Mouse (Mus musculus) layer of hippocampus, adult 9-10 months (tissue): ENCODE results near the gene Rhot1.
"Not testable (repeated sequence)": the region's sequence is repeated elsewhere in the genome, so short reads cannot be mapped to it uniquely, and the experiment has no call there.

Experiments used
- DNase-seq: peaks from one replicate; pipeline ENCODE4 v3.0.0; 2022; ENCODE audit warnings: low spot score

Gene Rhot1

DNA sequence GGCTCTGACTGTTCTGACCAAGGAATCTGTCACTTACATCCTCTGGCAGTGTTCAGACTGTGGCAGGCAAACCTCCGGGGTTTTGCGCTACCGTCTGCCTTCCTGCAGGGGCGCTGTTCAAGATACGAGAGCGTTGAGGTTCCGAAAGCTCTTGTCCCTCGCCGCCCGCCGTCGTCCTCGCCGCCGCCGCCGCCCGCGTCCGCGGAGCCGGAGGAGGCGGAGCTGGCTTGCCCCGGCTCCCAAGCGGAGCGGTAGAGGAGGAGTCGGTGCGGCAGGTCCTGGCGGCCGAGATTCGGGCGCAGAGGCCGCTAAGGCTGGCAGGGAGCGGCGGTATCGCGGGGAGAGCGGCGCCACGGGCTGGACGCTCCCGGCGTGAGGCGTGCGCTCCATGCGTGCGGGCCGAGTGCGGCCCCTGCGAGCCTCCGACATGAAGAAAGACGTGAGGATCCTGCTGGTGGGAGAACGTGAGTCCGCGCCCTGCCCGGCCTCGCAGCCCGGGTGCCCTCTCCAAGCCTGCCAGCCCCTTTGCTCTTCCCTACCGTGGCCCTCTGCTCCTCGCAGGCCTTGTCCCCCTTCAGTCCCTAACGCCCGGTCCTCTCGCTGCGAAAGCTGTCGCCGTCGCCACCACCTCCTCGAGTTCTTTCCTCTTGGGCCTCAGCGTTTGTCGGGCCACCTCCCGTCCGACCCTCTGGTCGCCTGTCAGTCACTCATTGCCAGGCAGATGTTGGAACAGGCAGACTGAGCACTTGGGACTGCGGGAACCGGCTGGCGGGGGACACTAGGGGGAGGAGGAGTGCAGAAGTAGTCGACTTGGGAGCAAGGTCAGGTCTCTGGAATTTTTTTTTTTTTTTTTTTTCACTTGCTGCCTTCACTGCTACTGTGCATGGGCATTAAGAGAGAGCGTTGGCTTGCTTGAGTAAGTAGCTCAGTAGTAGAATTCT lies at the start of gene Rhot1:
TSS of gene Rhot1 (plus strand) at position 160 of the 941 bp plus-strand sequence.
- DNase-seq: peak; percentile 94

DNA sequence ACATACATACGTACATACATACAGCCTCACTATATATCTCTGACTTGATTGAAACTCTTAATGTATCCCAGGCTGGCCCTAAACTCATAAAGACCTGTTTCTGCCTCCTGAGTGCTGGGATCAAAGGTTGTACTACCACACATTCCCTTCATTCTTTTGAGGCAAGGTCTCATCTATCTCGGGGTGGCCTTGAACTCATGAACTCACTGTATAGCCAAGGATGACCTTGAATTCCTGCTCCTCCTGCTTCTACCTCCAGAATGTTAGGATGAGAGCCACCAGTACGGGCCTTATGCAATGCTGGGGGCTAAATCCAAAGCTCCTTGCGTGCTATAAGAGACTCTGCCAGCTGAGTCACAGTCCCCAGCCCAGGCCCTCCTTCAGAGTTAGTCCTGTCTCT lies 47.8 kb upstream of the Rhot1 start:
- no peak for DNase-seq

DNA sequence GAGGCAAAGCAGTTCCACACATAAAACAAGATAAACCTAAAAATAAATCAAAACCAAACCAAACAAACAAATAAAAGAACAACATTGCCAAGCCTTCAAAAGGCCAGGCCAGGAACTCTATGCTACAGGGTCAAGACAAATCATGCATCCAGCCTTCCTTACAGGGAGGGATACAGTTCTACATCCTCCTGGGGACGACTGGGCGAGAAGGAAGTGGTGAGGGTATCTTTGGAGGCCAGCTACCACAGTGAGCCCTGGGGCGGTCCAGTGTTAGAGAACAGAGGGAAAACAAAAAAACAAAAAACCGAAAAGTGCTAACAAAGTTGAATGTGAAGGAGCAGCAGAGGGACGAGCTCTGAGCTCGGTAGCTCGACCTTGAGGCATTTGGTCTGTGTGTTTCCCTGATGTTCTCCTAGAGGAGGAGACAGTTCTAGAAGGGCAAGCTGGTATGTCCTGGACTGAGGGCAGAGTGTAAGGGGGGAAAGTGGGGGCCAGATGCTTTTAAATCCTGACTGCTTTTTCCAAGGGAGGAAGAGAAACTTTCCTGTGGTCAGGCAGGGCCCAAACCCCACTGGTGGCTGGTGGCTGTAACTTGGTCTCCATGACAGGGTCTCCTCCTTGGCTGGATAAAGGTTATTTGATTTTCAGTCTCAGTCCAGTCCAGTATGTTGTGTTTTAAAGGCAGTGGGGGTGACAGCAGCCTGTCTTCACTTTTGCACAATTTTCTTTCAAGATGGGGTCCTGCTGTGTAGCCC lies 45.3 kb upstream of the Rhot1 start:
- no peak for DNase-seq

DNA sequence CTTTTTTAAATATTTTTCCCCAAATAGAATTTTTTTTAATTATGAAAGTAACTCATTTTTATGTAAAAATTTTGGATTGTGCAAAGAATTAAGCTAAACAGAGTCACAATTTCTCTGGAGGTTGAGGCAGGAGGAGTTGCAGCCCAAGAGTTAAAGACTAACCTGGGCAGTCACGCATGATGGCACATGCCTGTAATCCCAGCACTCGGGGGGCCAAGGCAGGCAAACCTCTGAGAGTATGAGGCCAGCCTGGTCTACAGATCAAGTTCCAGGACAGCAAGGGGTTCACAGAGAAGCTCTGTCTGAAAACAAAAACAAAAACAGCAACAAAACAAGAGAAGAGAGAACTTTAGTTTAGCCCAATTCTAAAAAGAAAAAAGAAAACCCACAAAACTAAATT lies 44.6 kb upstream of the Rhot1 start:
- DNase-seq: no peak

DNA sequence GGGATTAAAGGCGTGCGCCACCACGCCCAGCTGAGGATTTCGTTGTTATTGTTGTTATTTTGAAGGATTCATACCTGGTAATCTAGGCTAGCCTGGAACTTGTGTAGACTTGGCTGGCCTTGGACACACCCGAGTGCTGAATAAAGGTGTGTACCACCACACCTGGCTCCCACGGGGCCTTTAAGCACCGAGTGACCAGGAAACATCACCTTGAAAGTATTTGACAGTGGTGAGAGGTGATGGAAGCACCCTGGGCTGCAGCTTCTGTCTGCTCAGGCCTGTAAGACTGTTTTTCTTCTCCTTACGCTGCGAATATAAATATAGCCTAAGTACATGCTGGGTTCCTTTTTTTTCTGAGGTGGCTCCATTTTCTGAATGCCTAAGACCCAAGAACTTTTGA lies 40.7 kb upstream of the Rhot1 start:
- DNase-seq: no peak

DNA sequence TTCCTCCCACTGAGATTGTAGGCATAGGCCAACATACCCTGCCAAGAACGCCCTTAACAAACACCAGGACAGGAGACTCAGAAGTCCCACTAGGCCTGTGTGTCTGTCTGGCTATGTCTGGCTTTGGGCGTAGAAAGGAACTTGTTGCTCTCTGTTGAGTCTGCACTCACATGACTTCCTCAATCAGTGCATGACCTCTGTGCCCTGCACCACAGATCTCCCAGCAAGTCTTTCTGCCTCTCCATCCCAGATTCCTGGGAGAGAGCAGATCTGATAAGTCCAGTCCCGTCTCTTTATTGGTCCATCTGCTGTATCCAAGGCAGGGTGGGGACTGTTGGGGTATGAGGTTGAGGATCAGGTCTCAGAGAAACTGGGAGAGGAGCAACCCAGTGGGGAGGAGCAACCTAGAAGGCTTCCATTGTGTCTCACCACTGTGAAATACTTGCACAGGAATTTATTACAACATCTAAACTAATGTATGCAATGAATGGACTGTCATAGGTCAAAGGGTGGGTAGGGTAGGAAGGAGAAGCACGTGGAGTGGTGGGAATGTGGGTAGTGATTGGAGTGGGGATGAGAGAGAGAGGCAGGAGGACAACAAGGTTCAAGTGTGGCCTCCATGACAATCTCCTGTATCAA lies 40.1 kb upstream of the Rhot1 start:
- no peak for DNase-seq

DNA sequence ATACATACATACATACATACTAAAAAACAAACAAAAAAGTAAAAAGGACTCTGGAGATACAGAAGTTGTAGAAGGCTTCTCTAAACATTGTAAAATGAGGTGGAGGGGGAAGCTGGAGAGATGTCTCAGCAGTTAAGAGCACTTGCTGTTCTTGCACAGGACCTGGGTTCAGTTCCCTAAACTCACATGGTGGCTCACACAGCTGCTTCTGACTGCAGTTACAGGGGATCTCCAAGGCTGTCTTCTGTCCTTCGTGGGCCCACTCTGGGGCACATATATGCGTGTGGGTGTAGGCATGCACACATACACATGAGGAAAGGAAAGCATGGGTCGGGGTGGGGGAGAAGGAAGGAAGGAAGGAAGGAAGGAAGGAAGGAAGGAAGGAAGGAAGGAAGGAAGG lies 39.2 kb upstream of the Rhot1 start:
- no peak for DNase-seq

DNA sequence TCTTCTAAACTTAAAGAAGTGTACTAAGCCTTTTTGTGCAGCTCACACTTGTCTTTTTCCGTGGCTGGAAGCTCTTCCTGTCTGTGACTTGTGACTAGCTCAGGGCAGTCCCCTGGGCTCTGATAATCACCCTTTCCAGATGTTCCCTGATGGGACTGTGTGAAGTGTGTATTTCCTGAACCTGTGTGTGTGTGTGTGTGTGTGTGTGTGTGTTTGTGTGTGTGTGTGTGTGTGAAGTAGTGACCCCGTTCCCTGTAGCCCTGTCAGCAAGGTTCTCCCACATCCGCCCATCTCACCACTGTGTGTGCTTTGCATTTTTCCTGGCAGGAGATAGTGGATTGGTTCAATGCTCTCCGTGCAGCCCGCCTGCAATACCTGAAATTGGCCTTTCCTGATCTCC lies 38.5 kb upstream of the Rhot1 start:
- DNase-seq: no peak

DNA sequence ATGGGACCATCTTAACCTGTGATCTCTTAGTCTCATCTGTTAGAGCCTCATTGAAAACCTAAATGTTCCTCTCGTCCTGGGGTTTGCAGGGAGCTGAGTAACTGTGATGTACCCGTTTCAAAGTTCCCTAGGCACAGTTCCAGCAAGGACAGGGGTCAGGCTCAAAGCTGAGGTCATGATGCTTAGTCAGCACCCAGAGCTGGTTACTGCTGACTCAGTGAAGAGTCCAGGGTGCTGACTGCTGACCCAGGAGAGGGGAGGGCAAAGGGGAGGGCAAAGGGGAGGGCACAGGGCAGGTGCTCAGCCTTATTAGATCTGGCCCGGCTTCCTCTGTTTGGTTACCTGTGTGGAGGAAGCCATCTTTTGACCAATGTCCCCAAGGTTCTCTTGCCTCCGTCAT lies 36.9 kb upstream of the Rhot1 start:
- no peak for DNase-seq

DNA sequence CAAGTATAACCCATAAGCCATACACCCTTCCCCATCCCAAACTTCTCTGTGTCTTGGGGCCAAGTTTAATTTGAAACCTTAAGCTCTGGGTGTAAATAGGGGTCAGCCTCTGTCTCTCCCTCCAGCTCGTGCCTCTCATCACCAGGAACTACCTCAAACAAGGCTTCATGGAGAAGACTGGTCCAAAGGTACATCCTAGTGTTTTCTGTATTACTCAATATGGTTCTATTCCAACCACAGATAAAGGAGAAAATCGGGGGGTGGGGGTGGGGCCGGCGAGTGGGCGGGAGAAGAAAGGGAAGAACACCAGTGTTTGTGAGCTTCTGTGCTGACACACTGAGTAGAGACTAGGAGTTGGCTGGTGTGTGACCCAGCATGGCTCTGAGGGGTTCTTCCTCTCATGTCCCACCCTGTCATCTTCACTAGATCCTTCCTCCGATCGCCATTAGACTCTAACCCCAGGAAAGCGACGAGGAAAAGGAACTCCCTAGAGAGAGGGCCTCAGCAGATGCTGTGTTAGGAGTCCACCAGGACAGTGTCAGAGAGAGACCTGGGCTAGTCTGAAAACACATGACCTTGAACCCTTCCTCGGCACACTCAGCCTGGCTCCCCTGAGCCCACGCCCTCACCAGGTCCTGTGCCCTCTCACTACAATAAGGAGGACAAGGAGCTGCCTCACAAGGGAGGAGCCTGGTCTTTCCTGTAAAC lies 34.7 kb upstream of the Rhot1 start:
- no peak for DNase-seq

DNA sequence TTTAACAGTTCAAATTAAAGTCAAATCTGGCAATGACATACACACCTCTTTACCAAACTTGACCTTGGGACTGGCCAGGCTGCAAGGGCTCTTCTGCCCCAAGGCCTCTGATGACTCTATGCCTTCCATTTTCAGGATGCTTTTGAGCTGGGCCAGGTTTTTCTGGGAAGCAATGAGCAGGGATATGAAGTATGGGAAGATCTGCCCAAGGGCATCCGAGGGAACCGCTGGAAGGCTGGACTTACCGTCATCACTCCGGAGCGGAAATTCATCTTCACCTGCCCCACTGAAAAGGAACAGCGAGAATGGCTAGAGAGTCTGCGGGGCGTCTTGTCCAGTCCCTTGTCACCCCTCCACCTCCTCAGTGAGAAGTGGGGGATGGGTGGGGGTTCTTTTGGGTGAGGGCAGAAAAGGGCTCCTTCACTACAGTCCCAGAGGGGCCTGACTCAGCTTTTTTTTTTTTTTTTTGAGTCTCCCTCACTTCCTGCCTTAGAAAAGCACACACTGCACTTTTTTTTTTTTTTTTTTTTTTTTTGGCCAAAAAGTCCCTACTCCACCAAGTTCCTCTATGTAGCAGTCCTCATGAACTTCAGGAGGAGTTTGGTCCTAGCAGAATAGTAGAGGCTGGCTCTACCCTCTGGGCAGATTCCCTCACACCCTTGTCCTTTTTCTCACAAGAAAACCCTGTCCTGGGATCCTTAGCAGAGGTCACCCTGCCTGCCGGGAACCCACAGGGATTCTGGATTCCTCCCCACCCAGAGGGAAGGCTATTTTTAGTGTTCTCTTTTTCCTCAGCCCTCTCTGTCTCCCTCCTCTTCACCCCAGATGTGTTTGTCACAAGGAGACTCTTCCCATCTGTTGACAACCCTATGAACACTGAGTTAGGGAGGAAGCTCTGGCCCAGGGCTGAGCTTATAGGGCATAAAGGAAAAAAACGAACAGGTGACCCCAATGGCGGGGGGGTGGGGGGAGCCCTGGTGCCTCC lies 31.6 kb upstream of the Rhot1 start:
- no peak for DNase-seq

DNA sequence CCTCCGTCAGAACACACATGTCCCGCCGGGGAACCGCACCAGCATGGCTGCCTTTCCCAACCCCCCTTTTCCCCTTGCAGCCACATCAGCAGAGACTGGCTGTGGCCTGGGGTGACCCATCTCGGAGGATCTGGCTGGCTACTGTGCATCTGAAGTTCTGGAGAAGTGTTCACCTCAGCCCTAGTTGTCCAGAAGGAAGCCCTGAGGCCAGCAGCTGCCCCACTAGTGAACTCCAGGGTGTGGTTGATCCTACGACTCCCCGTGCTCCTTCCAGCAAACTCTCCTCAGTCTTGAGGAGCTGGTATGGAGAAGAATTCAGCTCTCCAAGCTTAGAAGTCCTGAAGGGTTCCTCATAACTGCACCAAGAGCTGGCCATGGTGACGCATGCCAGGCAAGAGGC lies 30.5 kb upstream of the Rhot1 start:
- no peak for DNase-seq

DNA sequence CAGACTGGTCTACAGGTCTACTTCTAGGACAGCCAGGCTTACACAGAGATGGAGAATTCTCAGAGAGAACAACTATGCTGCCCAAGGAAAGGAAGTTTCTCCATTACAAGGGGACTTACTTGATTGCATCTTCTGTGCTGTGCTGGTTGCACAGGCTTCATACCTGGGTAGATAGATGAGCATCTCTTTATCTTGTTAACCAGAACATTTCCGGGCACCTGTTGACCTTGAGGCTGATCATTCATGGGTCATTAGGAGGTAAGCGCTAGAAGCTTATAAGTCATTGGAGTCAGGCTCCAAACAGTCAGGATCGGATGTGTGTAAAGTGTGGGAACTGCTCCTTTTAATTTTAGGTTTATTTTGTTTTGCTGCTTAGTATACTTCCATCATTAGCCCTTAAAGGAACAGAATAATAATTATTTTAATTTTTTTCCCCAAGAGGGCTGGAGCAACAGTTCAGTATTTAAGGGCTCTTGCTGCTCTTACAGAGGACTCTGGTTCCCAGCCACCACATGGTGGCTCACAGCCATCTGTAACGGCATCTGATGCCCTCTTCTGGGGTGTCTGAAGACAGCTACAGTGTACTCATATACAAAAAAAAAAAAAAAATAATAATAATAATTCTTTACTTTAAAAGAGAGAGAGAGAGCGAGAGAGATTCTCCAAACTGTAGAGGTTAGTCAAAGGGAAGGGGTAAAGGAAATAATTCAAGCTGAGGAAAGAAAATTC lies 27.6 kb upstream of the Rhot1 start:
- DNase-seq: no peak

DNA sequence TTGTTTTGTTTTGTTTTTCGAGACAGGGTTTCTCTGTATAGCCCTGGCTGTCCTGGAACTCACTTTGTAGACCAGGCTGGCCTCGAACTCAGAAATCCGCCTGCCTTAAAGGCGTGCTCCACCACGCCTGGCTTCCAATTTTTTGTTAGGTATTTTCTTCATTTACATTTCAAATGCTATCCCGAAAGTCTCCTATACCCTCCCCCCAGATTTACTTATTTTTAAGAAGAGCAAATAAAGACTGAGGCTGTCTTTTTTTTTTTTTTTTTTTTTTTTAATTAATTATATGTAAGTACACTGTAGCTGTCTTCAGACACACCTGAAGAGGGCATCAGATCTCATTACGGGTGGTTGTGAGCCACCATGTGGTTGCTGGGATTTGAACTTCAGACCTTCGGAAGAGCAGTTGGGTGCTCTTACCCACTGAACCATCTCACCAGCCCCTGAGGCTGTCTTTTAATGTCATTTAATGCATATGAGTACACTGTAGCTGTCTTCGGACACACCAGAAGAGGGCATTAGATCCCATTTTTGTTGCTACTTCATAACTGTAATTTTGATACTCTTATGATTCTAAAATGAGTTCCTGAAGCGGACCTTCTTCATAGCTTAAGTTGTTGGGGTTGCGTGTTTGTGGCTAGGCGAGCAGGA lies 25.6 kb upstream of the Rhot1 start:
- DNase-seq: not testable (repeated sequence)

DNA sequence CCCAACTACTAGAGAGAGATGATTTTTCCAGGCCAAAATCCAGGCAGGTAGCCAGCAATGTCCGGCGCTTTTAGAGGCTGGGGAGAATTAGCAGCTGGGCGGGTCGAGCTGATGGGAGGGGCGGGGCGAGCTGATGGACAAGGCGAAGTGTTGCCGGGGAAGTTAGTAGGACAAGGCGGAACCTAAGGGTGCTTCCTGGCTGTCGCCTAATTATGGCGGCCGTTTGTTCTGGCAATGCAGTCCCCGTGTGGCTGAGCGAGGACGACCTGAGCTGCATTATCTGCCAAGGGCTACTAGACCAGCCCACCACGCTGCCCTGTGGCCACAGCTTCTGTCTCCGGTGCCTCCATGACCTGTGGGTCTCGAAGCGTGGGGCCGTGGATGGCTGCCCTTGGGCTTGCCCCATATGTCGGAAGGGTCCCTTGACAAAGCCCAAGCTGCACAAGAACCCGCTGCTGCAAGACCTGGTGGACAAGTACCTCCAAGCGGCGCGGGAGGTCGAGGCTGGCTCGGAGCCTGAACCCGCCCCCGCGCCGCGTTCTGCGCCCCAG lies 25.0 kb upstream of the Rhot1 start, which contains the start of gene Rnf135:
TSS of gene Rnf135 (plus strand) at position 147 of the 551 bp plus-strand sequence.
- DNase-seq: peak; percentile 56

DNA sequence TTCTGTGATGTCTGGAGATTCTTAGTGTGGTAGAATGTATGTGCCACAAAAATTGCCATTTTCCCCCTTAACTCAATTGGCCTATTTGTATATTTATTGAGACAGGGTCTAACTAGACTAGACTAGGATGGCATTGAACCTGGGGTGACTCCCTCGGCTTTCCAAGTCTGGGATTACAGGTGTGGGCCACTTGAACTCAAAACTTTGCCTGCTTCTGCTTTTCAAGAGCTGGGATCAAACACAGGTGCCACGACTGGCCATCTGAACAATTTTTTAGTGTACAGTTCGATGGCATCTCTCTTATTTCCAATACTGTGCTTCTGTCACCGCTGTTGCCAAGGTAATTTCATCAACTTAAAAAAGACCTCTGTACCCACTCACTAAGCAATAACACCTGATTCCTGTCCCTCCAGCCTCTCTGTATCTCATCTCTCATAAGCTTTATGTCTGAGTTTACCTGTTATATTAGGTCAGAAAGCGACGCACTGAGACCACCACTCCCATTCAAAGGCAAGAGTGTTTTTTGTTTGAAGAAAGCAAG lies 24.2 kb upstream of the Rhot1 start:
- DNase-seq: no peak

DNA sequence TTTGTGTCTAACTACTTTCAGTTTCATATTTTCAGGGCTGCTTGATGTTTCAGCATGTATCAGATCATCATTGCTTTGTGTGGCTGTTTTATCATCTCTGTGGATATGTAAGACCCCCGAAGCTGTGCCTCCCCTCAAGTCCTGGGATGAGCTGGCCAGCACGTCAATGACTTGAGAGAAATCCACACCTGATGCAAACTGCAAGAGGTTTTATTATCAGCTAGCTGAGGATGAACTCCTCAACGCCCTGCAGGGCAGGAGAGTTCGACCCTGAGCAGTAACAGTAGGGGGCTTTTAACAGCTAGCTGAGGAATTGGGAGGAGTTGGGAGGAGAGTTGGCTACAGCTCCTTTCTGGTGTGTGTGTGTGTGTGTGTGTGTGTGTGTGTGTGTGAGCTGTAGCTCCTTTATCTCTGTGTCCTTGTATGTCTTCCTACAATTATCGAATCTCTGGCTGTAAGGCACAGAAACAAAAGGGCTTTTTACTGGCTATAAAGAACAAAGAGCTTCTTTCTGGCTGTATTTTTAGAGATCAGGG lies 23.3 kb upstream of the Rhot1 start:
- not testable (repeated sequence) for DNase-seq

DNA sequence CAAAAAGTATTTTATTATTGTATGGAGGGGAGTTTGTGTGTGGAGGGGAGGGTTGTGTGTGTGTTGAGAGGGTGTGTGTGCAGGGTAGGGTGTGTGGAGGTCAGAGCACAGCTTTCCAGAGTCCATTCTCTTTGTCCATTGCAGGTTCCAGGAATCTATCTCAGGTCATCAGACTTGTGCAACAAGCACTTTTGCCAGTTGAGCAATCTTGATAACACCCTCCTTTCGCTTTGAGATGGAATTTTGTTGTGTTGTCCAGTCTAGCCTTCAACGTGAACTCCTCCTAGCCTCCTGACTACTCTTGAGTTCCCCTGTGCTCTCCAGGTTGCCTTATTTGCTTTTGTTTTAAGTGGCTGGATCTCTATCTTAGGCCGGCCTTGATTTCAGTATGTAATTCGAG lies 18.5 kb upstream of the Rhot1 start:
- DNase-seq: no peak

DNA sequence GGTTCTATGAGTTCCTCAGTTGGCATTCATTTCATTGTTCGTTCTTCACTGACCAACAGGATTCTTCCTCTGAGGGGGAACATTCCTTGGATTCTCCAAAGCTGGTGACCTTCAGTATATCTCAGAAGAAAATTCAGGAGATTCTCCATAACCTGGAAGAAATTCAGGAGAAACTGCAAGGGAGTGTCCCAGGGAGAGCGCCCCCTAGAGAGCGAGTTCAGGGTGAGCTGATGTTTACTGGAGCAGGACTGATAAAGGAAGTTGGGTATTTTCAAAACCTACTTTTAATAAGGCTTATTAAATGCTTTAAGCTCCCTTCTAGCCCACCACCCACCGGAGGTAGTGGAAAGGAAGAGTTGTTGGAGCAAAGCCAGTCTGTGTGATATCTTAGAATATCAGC lies 15.0 kb upstream of the Rhot1 start:
- DNase-seq: no peak
